ENCODE assay signal across 18 mouse cellular contexts in the genomic region with DNA sequence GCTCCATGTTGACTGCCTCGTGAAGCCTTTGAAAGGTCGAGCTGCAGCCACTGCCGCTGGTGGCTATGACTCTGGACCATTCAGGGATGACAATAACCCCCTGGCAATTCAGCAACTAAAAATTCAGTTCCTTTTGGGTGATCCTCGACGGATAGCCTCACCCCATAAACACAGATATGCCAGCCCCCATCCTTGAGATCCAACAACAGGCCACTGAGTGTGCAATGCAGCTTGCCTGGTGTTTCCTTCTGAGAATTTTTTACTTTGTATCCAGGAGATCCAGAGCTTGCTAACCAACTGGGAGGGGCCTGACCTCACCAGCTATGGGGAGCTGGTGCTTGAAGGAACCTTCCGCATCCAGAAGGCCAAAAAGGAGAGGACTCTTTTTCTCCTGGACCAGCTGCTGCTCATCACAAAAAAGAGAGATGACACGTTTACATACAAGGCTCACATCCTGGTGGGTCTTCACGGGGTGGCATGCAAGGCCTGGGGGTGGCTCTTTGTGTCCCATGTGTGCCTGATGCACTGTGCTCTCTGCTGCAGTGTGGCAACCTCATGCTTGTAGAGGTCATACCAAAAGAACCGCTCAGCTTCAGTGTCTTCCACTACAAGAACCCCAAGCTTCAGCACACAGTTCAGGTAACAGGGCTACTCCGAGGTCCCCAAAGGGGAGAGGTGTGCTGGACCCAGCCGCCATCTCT. TPM values are rescaled to one million over a fixed set of nuclear protein-coding genes. Genes with fewer than 3 reads are reported as not detected.
DNase-seq lines count a peak whose midpoint lies in the region; ATAC-seq lines count a peak whose summit lies in the region.
"Had no signal": no experiment of that assay in that cellular context is flagged by ENCODE, and none has a peak within 500 bp of the region (broad histone marks: within the 10 kb centered on the region; RNA-seq: fewer than 3 reads in every experiment).

No protein-coding gene starts in this region.

- H3K9me3 ChIP-seq in lung, embryonic 15.5 days: no peaks in the 10 kb centered on the region
- H3K9me3 ChIP-seq in limb, embryonic 15.5 days: no peaks in the 10 kb centered on the region
- H3K9me3 ChIP-seq: heart, embryonic 12.5 days; limb, embryonic 13.5 days had no signal

- intact Hi-C loops in heart, postnatal 25 days (cut with DNase I): loop anchor here (2.0 to 5.0 kb wide), 4 partner anchors 133 to 608 kb away; no protein-coding TSS in a partner anchor

- peaks cover 15% of the 10 kb centered on the region for H3K4me1 ChIP-seq in lung, embryonic 15.5 days
- H3K4me1 ChIP-seq in limb, embryonic 15.5 days: peaks cover 4% of the 10 kb centered on the region; the same call in 1 of the 2 replicates

- H3K27me3 ChIP-seq in lung, embryonic 15.5 days: no peaks in the 10 kb centered on the region
- no peaks in the 10 kb centered on the region for H3K27me3 ChIP-seq in limb, embryonic 15.5 days
- H3K27me3 ChIP-seq: CH12.LX; heart, embryonic 12.5 days; limb, embryonic 13.5 days had no signal

- 80% methylated on average over 11 of the region's 11 CpGs for WGBS in lung, embryonic 15.5 days
- 89% methylated on average over 11 of the region's 11 CpGs for WGBS in limb, embryonic 15.5 days

- H3K4me2 ChIP-seq in lung, embryonic 15.5 days: no peak overlapping the region
- no peak overlapping the region for H3K4me2 ChIP-seq in limb, embryonic 15.5 days
- H3K4me2 ChIP-seq: heart, embryonic 12.5 days; limb, embryonic 13.5 days had no signal

- H3K36me3 ChIP-seq in lung, embryonic 15.5 days: peaks cover 4% of the 10 kb centered on the region; the same call in 1 of the 2 replicates
- peaks cover 12% of the 10 kb centered on the region for H3K36me3 ChIP-seq in limb, embryonic 15.5 days

- H3K27ac ChIP-seq in lung, embryonic 15.5 days: peak overlapping the region; percentile 76
- peak overlapping the region; percentile 57; the same call in 1 of the 2 replicates for H3K27ac ChIP-seq in limb, embryonic 15.5 days
- H3K27ac ChIP-seq: limb, embryonic 13.5 days had no signal

- no peak overlapping the region for H3K9ac ChIP-seq in lung, embryonic 15.5 days
- H3K9ac ChIP-seq in limb, embryonic 15.5 days: no peak overlapping the region
- H3K9ac ChIP-seq: heart, embryonic 12.5 days; limb, embryonic 13.5 days had no signal

- peak; percentile 77 for DNase-seq in heart, adult 11 months
- no peak for DNase-seq in heart, postnatal 25 days (ENCODE audit: low spot score)
- DNase-seq in lung, postnatal 36 days: no peak
- DNase-seq in ES-CJ7 (ENCODE audit: low read depth, low spot score): peak; percentile 30
- DNase-seq in right cerebral cortex, postnatal 25 days: no peak
- DNase-seq: cerebellum, postnatal 25 days; kidney, postnatal 14 days; layer of hippocampus, adult 9-11 months; right cerebral cortex, adult 18-20 months; spleen, adult 18-20 months; thymus, postnatal 25 days had no signal

- no peak overlapping the region for H3K4me3 ChIP-seq in lung, embryonic 15.5 days
- H3K4me3 ChIP-seq in limb, embryonic 15.5 days: no peak overlapping the region
- H3K4me3 ChIP-seq: heart, embryonic 12.5 days; limb, embryonic 13.5 days had no signal

- ATAC-seq in lung, embryonic 15.5 days (ENCODE audit: borderline replicate concordance, extremely low read depth, low FRiP score, low TSS enrichment): no peak
- ATAC-seq in limb, embryonic 15.5 days (ENCODE audit: insufficient number of reproducible peaks, low FRiP score, low TSS enrichment, low read depth): no peak
- ATAC-seq: forebrain, embryonic 14.5 days; Patski had no signal

RNA-seq across cellular contexts. Expression of a gene that starts 32.9 kb away (rescaled TPM):
- total RNA-seq in heart, postnatal 25 days (2021): 1 to 10 TPM in 1 of 2 experiments, under 1 TPM in 1; 0.75 to 1.7 TPM
- polyA plus RNA-seq in lung, embryonic 15.5 days (2015; fragmentation: Nextera tagmentation; extraction: Ambion mirVana): 15.5 and 16.1 TPM in 2 replicates
- 8.3 and 9.0 TPM in 2 replicates for polyA plus RNA-seq in limb, embryonic 15.5 days (2015; fragmentation: Nextera tagmentation; extraction: Ambion mirVana)

Comparison
In these comparisons a context has a peak if more than half of its experiments do, and no peak if none do; other contexts are left out.
1. DNase-seq: peak in heart, adult 11 months (single experiment) and ES-CJ7 (single experiment); none in heart, postnatal 25 days (single experiment), lung, postnatal 36 days (single experiment) and right cerebral cortex, postnatal 25 days (single experiment).